Mouse (Mus musculus) urinary bladder, postnatal 25 days (tissue): ENCODE results near the gene Heatr3.

Experiments used
- DNase-seq: peaks from one replicate; pipeline ENCODE4 v3.0.0; 2022; ENCODE audit warnings: low spot score

Gene Heatr3

DNA sequence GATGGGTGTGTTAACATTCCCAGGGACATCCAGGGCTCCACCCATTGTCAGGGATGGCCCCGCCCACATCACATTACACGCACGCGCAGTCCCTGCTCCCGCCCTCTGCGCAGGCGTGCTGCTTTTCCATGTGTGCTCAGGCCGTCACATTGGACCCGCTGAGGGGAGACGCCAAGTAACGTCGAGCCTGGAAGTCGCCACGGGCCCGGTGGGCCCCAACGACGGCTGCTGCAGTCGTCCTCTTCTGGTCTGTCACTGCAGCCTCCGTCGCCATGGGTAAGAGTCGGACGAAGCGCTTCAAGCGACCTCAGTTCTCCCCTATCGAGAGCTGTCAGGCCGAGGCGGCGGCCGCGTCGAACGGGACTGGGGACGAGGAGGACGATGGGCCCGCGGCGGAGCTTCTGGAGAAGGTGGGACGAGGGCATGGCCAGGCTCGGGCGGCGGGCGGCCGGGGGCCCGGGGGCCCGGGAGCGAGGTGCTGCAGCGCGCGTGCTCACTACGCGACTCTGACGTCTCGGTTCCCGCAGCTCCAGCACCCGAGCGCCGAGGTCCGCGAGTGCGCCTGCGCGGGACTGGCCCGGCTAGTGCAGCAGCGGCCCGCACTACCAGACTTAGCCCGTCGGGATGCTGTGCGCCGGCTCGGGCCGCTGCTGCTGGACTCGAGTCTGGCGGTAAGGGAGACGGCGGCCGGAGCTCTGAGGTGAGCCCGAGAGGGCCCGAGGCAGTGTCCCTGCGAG lies at the start of gene Heatr3:
Heatr3 (plus strand) TSS at position 108 of the 737 bp plus-strand sequence.
- DNase-seq, result peak; percentile 98

DNA sequence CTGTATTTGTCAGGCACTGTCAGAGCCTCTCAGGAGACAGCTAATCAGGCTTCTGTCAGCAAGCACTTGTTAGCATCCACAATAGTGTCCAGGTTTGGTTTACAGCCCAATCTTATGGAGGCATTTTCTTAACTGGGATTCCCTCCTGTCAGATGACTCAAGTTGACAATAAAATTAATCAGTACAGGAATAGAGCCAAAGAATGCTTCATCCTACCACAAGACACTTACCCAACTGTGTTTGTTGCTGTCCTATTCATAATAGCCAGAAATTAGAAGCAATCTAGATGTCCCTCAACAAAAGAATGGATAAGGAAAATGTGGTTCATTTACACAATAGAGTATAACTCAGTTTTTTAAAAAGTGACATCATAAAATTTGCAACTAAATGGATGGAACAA lies 49.6 kb upstream of the Heatr3 start:
- DNase-seq, result no peak

DNA sequence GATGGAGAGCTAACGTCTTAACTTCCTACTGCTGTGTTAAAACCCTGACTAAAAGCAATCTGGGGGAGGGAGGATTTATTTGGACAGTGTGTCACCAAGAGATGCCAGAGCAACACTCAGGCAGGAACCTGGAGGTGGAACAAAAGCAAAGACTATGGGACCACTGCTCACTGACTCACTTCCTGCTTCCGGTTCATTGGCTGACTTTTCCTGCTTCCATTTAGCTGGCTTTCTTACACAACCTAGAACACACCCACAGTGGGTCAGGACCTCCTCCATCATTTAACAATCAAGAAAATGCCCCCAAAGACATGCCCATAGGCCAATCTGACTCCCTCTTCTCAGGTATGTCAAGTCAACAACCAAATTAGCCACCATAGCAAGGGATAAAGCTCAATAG lies 46.0 kb upstream of the Heatr3 start:
- DNase-seq, result no peak

DNA sequence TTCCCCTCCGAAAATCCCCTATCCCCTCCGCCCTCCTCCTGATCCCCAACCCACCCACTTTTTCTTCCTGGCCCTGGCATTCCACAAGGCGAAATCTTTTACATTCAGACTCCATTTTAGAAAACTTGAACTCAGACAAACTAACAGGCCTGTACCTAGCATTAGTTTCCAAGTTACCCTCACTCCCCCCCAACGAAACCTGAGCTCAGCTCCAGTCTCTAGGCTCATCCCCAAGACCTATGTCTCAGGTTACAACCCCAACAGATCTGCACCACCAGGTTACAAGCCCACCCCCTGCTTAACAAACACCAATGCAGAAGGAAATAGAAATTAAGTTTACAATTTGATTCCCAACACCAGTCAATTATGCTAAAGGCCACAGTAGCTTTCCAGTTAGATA lies 44.3 kb upstream of the Heatr3 start:
- no peak for DNase-seq

DNA sequence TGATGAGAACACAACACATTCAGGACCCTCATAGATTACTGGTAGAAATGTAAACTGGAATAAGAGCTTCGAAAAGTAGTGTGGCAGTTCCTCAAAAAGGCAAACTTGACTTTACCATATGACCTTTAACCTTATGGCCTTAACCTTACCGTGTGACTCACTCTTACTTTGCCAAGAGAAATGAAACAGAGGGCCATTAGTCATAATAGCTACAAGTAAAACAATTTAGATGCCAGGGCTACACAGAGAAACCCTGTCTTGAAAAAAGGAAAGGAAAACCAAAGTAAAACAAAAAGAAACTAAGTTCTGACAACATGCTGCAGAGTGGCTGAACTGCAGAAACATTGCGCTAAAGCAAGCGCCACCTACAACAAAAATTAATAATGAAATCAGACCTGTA lies 38.8 kb upstream of the Heatr3 start:
- no peak for DNase-seq

DNA sequence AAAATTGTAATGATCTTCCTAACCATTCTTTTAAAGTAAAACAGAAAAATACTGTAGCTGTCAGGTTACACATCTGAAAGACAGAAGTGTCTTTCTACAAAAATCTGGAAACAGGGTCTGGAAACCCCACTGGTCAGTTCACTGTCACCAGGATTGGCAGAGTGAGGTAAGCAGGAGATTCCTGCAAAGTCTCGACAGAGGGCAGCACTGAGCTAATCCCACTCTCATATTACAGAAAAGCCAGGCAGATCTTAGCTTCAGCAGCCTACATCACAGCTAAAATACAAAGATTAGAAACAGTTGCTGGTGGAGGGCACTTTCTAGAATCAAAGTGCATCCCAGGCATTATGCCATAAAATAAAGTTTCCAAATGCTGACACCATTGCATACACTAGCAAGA lies 38.1 kb upstream of the Heatr3 start:
- peak; percentile 19 for DNase-seq

DNA sequence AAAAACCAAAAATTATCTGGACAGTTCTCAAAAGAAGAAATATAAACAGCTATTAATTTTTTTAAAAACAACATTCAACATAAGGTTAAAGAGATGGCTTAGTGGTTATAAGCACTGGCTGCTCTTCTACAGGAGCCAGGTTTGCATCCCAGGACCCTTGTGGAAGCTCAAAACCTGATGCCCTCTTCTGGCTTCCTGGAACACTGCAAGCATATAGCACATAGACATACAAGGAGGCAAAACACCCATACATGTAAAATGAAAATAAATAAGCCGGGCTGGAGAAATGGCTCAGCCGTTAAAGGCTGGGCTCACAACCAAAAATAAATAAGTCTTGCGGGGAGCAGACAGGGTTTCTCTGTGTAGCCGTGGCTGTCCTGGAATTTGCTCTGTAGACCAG lies 28.4 kb upstream of the Heatr3 start:
- no peak for DNase-seq

DNA sequence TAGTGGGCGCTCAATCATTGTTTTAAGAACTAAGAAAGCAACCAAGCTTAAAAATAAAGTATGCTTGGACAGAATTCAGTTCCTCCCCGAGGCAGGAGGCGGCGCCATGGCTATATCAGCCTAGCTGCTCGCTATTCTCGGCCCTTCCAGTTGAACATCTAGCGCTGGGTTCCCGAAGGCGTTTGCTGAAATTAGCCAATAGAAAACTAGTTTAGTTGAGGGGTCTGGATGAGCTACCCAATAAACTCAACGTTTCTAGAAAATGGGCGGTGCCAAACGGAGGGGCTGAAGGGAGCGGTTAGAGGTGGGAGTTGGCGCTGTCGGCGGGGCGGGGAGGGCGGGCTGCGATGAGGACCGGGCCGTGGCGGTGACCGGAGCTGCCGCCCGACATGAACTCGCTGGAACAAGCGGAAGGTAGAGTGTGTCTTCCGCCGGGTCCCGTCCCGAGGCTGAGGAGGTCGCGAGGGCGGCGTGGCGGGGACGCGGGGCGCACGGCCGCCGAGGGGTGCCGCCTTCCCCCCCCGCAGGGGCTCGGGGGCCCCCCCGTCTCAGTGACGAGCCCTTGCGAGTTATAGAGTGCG lies 19.1 kb upstream of the Heatr3 start, which contains the start of gene Cnep1r1:
Cnep1r1 (plus strand) TSS at position 314 of the 581 bp plus-strand sequence.
- peak; percentile 80 for DNase-seq

DNA sequence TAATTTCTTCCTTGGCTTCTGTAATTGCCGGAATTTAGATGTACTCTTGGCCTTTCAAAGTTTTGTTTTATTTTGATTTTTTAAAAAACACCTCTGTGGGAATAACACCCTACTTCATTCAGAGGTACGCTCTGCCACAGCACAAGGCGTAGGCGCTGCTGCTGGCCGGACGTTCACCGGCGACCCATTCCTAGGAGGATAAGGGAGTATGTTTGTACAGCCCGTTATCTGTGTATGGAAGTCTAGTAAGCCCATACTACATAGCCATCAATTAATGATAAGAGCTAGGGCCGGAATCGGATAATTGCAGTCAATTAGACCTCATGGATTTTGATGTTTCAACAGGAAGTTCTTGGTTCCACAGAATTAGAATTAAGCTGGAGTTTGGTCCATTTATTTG lies 18.6 kb upstream of the Heatr3 start:
- DNase-seq, result no peak

DNA sequence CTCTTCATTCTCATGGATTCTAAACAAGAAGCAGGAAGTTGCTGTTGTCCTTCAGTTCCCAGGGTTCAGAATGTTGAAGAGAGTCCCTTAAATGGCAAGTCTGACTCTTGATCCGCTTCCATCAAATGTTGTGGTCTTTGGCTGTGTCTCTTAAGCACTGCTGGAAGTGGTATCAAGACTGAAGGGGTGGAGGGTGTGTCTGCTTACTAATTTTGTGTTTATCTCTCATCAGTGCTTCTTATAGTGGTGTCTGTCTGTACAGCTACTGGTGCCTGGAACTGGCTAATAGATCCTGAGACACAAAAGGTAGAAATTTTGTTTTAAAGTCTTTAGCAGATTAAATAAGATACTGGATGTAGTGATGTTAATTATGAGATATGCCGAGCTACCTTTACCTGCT lies 12.8 kb upstream of the Heatr3 start:
- no peak for DNase-seq

DNA sequence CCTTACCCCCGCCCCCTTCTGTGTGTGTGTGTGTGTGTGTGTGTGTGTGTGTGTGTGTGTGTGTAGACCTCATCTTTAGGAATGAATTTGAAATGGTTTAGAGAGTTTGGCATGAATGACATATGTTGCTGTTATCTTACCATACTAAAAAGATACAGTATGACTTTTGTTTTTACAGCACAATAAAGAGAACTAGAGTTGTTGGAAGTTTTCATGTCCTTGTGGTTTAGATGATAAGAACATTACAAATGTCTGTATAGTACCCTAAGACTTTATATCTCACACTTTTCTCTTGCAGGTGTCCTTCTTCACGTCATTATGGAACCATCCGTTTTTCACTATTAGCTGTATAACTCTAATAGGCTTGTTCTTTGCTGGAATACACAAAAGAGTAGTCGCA lies 8.3 kb upstream of the Heatr3 start:
- DNase-seq, result no peak

DNA sequence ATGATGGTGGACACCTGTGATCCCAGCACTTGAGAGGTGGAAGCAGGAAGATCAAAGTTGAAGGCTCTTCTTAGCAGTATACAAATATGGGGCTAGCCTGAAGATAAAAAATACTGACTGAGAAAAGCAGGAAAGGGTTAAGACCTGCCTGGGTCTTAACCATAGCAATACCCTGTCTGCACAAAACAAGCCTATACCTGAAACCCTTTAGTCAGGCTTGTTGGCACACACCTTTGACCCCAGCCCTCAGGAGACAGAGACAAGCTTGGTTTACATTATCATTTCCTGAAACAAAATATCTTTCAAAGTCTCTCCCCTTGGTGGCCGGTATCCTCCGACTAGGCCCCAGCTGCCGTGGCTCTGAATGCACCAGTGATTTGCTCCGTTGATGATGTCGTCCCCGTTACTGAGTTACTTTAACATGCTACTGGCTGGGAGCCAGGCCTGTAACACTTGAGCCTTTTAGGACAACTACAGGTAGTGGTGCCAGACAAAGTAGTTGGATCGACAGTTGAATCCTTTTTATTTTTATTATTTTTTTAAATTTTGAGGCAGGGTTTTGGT lies 6.8 kb upstream of the Heatr3 start:
- DNase-seq, result no peak

DNA sequence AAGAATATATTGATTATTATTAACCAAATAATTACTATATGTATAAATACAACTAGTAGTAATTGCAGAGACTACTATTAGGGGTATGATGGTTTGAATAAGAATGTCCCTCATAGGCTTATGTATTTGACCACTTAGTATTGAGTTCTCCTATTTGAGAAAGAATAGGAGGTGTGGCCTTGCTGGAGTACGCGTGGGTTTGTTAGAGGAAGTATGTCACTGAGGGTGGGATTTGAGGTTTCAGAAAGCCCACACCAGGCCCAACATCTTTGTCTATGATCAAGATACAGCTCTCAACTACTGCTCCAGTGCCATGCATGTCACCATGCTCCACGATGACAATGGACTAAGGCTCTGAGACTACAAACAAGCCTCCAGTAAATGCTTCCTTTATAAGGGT lies 1.6 kb downstream of the Heatr3 start:
- DNase-seq, result no peak

DNA sequence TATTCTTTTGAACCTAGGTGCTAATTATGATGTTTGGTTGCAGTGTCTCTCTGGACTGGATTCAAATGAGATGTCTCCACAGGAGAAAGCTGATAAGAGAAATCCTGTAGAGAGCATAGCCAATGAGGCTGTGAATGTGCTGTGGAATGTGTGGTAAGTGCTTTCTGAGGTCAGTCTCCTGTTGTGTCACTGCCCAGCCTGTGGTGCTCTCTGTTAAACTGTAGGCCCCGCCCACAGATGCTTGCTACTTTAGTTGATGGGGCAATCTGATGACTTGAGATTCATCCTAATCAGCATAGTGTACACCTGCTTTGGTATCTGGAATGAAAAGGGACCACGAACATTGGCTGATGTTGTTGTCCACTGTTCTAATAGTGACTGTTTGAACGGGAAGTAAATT lies 4.0 kb downstream of the Heatr3 start:
- DNase-seq, result no peak

DNA sequence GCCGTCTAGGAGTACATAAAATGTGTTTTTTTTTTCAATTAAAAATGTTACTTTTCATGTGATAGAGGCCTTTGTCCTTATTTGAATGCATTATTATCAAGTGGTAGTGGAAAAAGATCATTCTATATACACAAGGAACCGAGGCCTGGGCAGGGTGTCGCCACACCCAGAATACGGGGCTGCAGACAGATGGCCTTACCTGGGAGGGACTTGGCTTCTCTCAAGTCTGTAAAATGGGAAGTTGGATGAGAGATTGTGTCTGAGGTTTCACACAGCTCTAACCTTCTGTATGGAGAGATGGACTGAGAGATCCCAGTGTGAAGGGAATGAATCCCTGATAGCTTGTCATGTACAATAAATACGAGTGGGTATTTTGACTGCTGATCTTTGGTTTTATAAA lies 6.4 kb downstream of the Heatr3 start:
- DNase-seq, result no peak

DNA sequence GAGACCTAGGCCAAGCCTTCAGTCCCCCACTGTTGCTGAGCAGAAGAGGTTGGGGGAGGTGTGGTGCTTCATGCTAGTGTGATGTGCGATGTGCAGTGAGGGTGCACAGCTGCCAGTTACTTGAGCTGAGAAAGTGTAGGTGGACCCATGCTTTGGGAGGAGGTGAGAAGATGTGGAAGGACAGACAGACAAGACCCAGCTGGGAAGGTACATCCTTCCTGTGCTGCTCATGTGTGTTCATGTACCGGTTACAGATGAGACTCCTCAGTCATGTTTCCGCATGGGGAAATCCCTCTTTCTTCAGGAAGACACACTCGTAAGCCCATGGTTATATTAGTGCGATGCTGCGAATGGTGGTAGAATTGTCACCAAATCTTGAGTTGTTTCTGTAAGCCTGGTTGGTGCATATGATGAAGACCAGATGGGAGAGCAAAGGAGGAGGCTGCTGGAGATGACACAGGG lies 13.3 kb downstream of the Heatr3 start:
- DNase-seq, result no peak

DNA sequence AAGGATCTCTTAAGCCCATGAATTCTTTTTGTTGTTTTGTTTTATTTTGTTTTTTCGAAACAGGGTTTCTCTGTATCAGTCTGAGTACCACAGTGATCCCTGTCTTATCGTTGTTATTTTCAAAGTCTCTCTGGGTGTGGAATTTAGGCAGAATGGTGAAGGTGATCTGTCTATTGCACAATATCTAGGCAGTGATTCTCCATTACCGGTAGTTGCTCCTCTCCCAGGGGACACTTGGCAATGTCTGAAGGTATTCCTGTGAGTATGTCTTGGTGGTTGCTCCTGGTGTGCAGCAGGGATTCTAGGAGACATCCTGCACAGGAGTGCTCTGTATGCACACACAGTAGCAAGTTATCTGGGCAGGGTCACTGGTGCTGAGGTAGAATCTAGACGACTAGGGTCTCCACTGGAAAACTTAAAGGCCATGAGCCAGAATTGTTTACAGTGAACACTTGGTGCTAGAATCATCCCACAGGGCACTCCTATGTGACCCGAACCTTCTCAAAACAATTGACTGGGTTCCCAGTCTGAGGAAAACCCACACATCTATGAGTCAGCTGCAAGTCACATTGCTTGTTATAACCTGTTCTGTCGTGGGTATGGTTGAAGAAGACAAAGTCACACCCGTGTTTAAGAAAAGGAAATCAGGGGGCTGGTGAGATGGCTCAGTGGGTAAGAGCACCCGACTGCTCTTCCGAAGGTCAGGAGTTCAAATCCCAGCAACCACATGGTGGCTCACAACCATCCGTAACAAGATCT lies 22.8 kb downstream of the Heatr3 start:
- DNase-seq, result no peak

DNA sequence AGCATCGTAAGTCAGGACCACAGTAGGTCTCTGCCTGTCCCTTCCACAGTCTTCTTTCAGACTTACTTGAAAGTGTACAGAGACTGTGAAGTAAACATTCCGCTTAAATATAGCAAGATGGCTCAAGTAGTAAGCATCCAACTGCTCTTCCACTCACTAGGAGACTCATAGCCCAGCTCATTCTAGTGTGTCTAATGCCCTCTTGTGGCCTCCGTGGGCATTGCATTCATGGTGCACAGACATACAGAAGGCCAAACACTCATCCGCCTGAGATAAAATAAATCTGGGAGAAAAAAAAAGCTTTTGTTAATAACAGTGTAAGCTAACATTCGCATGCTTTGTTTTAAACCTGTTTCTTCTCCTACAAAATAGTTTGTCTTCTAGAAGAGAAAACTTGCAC lies 23.8 kb downstream of the Heatr3 start:
- DNase-seq, result peak; percentile 56

DNA sequence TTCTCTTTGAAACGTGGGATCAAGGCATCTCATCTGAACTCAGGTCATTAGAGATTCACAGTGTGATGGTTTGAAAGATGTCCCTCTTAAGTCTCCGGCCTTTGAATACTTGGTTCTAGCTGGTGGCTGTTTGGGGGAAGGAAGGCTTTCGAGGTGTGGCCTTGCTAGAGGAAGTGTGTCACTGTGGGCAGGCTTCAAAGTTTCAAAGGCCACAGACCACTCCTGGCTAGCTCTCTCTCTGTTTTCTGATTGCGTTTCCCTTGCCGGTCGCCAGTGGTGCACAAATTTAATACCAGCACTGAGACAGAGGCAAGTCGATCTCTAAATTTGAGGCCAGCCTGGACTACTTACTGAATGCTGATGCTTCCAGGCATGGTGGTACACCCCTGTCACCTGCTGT lies 37.6 kb downstream of the Heatr3 start:
- DNase-seq, result no peak

DNA sequence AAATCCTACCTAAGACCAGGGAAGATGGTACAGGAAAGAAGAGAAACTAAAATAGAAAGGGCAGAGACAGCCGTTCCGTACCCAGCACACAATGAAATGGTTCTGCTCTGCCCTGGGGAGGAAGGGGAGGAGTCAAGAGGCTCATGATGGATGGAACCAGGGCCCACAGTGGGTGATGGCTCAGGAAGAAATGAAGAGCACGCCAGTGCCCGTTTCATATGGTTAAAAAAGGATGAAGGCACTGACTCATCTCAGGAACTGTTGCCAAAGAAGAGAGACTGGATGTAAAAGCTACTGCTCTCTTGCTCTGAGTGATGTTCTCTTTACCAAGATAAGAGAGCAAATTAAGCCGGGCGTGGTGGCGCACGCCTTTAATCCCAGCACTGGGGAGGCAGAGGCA lies 39.6 kb downstream of the Heatr3 start:
- DNase-seq, result no peak

DNA sequence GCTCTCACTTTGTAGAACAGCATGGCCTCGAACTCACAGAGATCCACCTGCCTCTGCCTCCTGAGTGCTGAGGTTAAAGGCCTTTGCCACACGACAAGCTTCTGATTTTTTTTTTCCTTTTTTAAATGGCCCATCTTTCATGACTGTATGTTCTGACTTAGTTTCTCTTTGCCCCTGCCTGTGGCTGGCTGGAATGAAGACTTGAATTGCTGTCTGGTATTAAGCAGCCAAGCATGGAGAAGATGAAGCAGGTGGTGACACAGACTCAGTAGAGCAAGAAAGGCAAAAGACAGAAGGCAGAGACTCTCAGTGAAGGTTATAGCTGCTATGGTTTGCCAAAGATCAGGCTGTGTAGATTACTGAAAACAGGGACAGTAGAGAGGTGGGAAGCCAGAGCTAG lies 45.5 kb downstream of the Heatr3 start:
- no peak for DNase-seq

DNA sequence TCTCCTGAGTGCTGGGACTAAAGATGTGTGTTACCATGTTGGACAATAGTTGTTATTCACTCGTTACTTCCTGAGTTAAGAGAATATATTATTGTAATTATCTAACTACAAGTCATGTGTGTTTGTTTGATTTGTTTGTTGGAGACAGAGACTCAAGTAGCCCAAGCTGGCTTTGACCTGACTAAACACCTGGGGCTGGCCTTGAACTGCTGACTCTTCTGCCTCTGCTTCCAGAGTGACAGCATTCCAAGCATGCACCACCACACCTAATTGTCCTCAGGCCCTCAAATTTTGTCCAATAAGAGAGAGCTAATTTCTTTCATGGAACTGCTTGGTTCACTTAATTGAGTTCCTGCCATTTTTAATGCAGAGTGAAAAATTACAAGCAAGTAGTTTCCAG lies 47.3 kb downstream of the Heatr3 start:
- no peak for DNase-seq

DNA sequence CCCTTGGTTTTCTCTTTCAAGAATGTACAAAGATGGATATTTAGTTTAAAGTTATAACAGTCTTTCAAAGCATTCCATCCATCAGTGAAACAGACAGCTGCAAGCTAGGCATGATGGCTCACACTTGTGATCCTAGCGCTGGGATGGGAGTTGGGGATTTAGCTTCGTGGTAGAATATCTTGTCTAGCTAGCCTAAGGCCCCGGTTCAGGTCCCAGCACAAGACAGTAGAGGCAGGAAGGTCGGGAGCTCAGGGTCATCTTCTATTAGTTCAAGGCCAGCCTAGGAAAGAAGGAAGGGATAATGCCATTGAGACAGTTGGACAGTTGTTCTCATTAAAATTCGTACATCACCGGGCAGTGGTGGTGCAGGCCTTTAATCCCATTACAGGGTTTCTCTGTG lies 48.1 kb downstream of the Heatr3 start:
- DNase-seq, result no peak
